Mouse (Mus musculus) heart, embryonic 16.5 days (tissue): Measurements from ENCODE around the gene Klhl10. TPM values are rescaled to one million over a fixed set of nuclear protein-coding genes. Genes with fewer than 3 reads are reported as not detected.

Experiments used
- ATAC-seq: fragments of 200-750 bp; cut with Nextera tagmentation; replicated peaks from 2 replicates; pipeline ENCODE4 v1.8.0; 2017; ENCODE audit warnings: moderate number of reproducible peaks; ENCODE audit not compliant: insufficient read depth, low FRiP score; ENCODE audit errors: extremely low read depth
- H3K27ac ChIP-seq: fragments of 300-500 bp; sonication (generic); 2 replicates; pipeline ENCODE4 v1.5.1; 2014; ENCODE audit warnings: mild to moderate bottlenecking, low read length, control low read depth, moderate library complexity
- H3K27me3 ChIP-seq: fragments of 300-500 bp; sonication (generic); 2 replicates; pipeline ENCODE4 v1.6.1; 2014; ENCODE audit warnings: low read length, mixed read lengths; ENCODE audit not compliant: control insufficient read depth, insufficient read depth
- H3K36me3 ChIP-seq: fragments of 300-500 bp; sonication (generic); 2 replicates; pipeline ENCODE4 v1.6.1; 2014; ENCODE audit not compliant: control insufficient read depth, insufficient read depth
- H3K4me1 ChIP-seq: fragments of 300-500 bp; sonication (generic); 2 replicates; pipeline ENCODE4 v1.6.1; 2014; ENCODE audit warnings: low read length, mixed read lengths; ENCODE audit not compliant: control insufficient read depth, insufficient read depth
- H3K4me2 ChIP-seq: fragments of 300-500 bp; sonication (generic); 2 replicates; pipeline ENCODE4 v1.6.1; 2014; ENCODE audit warnings: low read depth, mild to moderate bottlenecking, control low read depth, low read length
- H3K4me3 ChIP-seq: fragments of 300-500 bp; sonication (generic); 2 replicates; pipeline ENCODE4 v1.5.1; 2014; ENCODE audit warnings: mild to moderate bottlenecking, control low read depth, low read length
- H3K9ac ChIP-seq: fragments of 300-500 bp; sonication (generic); 2 replicates; pipeline ENCODE4 v1.6.1; 2014; ENCODE audit warnings: low read length, control low read depth
- H3K9me3 ChIP-seq: fragments of 300-500 bp; sonication (generic); replicated peaks from 2 replicates; pipeline ENCODE4 v1.6.1; 2016; ENCODE audit warnings: low read length; ENCODE audit not compliant: control insufficient read depth
- WGBS: fragments of 180-500 bp; shearing (Covaris S2); extraction: QIAGEN DNeasy Blood & Tissue Kit; methylation state at CpG from one replicate; pipeline ENCODE4 v1.1.7; 2014; 5-methylcytosine and 5-hydroxymethylcytosine counted together
- microRNA-seq: library from miRNA; unstranded; fragments of <30 nt; microRNA quantifications from one replicate; pipeline ENCODE4, GENCODE M21; 2017
- polyA plus RNA-seq: library from polyadenylated mRNA; unstranded; fragments of >200 nt; fragmentation: Nextera tagmentation; extraction: Ambion mirVana; gene quantifications from 2 replicates; pipeline ENCODE4 v1.2.1, GENCODE M21; 2015

Klhl10 gene
- polyA plus RNA-seq, 1 experiment from 2014 or later, result 0.29 TPM

- 89% methylated on average over 7 of the region's 7 CpGs for WGBS
- ATAC-seq, result no peak
- H3K4me1 ChIP-seq, result no peaks in the 10 kb centered on the region
- no peak overlapping the region for H3K9ac ChIP-seq
- no peak overlapping the region for H3K4me3 ChIP-seq
- H3K36me3 ChIP-seq, result peaks cover 42% of the 10 kb centered on the region
- no peak overlapping the region for H3K4me2 ChIP-seq
- H3K27ac ChIP-seq, result no peak overlapping the region
- no peaks in the 10 kb centered on the region for H3K9me3 ChIP-seq
- no peaks in the 10 kb centered on the region for H3K27me3 ChIP-seq
Measured at GRCm38 (mm10) chr11:100500651-100501050, 58.9 kb downstream of the Klhl10 start.

- no peak overlapping the region for H3K9ac ChIP-seq
- 39% methylated on average over 6 of the region's 6 CpGs for WGBS
- no peaks in the 10 kb centered on the region for H3K9me3 ChIP-seq
- ATAC-seq, result no peak
- H3K4me2 ChIP-seq, result no peak overlapping the region
- H3K4me1 ChIP-seq, result no peaks in the 10 kb centered on the region
- H3K27me3 ChIP-seq, result no peaks in the 10 kb centered on the region
- H3K36me3 ChIP-seq, result peaks cover 40% of the 10 kb centered on the region
- no peak overlapping the region for H3K4me3 ChIP-seq
- H3K27ac ChIP-seq, result no peak overlapping the region
Measured at GRCm38 (mm10) chr11:100501321-100501720, 59.6 kb downstream of the Klhl10 start.

- Histone ChIP-seq H3K4me1 (no peaks in the 10 kb centered on the region), H3K4me3 (no peak overlapping the region), H3K36me3 (peaks cover 38% of the 10 kb centered on the region), H3K27me3 (no peaks in the 10 kb centered on the region), H3K4me2 (no peak overlapping the region), H3K27ac (no peak overlapping the region), H3K9me3 (no peaks in the 10 kb centered on the region), H3K9ac (no peak overlapping the region)
- no peak for ATAC-seq
- 95% methylated on average over 12 of the region's 12 CpGs for WGBS
Measured at GRCm38 (mm10) chr11:100504990-100505660, 63.4 kb downstream of the Klhl10 start.

GRCm38 (mm10) chr11:100505997-100506396 lies 64.3 kb downstream of the Klhl10 start:
- WGBS, result 94% methylated on average over 8 of the region's 8 CpGs
- Histone ChIP-seq H3K36me3 (peaks cover 38% of the 10 kb centered on the region), H3K4me3 (no peak overlapping the region), H3K9me3 (no peaks in the 10 kb centered on the region), H3K9ac (no peak overlapping the region), H3K4me2 (no peak overlapping the region), H3K27ac (no peak overlapping the region), H3K4me1 (no peaks in the 10 kb centered on the region), H3K27me3 (no peaks in the 10 kb centered on the region)
- no peak for ATAC-seq

Small RNA genes within 50 kb of the gene (microRNA-seq; reads per million reads assigned to microRNA genes)
- not detected for gene Gm27374
- not detected for gene Mir7116

Other genes with a start within 250 kb of the Klhl10 start
- not detected in 2 replicates for gene Krt9, start 248.7 kb upstream of the Klhl10 start, polyA plus RNA-seq
- gene Krt14, start 234.4 kb upstream of the Klhl10 start, polyA plus RNA-seq, result 5.0 and 7.8 TPM in 2 replicates
- gene Krt16, start 193.0 kb upstream of the Klhl10 start, polyA plus RNA-seq, result 0.24 and 0.49 TPM in 2 replicates
- 26.6 and 58.5 TPM in 2 replicates for gene Krt17, start 180.9 kb upstream of the Klhl10 start, polyA plus RNA-seq
- gene Krt42, start 172.0 kb upstream of the Klhl10 start, polyA plus RNA-seq, result not detected in 2 replicates
- gene Eif1, start 122.0 kb upstream of the Klhl10 start, polyA plus RNA-seq, result 1,600 and 1,609 TPM in 2 replicates
- not detected in 2 replicates for gene Gast, start 107.5 kb upstream of the Klhl10 start, polyA plus RNA-seq
- gene Hap1, start 85.8 kb upstream of the Klhl10 start, polyA plus RNA-seq, result 5.6 and 5.8 TPM in 2 replicates
- 140 and 155 TPM in 2 replicates for gene Jup, start 44.2 kb upstream of the Klhl10 start, polyA plus RNA-seq
- 50.8 and 52.6 TPM in 2 replicates for gene P3h4, start 27.1 kb upstream of the Klhl10 start, polyA plus RNA-seq
- gene Fkbp10, start 26.2 kb upstream of the Klhl10 start, polyA plus RNA-seq, result 89.4 and 98.0 TPM in 2 replicates
- gene Nt5c3b, start 109 bp upstream of the Klhl10 start, polyA plus RNA-seq, result 107 and 110 TPM in 2 replicates
- 8.7 and 9.5 TPM in 2 replicates for gene Klhl11, start 30.8 kb downstream of the Klhl10 start, polyA plus RNA-seq
- gene Acly, start 86.1 kb downstream of the Klhl10 start, polyA plus RNA-seq, result 64.4 and 67.1 TPM in 2 replicates
- gene Ttc25, start 103.7 kb downstream of the Klhl10 start, polyA plus RNA-seq, result 0.85 and 0.94 TPM in 2 replicates
- gene Cnp, start 133.0 kb downstream of the Klhl10 start, polyA plus RNA-seq, result 24.8 and 32.1 TPM in 2 replicates
- 78.8 and 81.5 TPM in 2 replicates for gene Nkiras2, start 177.3 kb downstream of the Klhl10 start, polyA plus RNA-seq
- gene Dnajc7, start 178.3 kb downstream of the Klhl10 start, polyA plus RNA-seq, result 219 and 228 TPM in 2 replicates